Mouse (Mus musculus) MEL (cell line): ENCODE measurements around the gene Stum.

Experiments
- BHLHE40 ChIP-seq: IDR thresholded peaks from 2 replicates; pipeline ENCODE4 v1.6.1; 2012; ENCODE audit warnings: low read depth, mild to moderate bottlenecking, inconsistent platforms, low read length, improper control_type of control experiment, borderline replicate concordance
- CTCF ChIP-seq, 3 experiments: IDR thresholded peaks in 2 of 3; conservative IDR thresholded peaks in 1 of 3; 2 replicates each; pipeline ENCODE4 v1.5.1; 2011 to 2012; ENCODE audit warnings: low read length in 3 of 3, low read depth in 2 of 3, mild to moderate bottlenecking in 2 of 3, improper control_type of control experiment in 1 of 3, inconsistent platforms in 1 of 3, mixed read lengths in 1 of 3, moderate library complexity in 1 of 3; ENCODE audit not compliant: control insufficient read depth in 1 of 3, insufficient read depth in 1 of 3, poor library complexity in 1 of 3, severe bottlenecking in 1 of 3
- GATA1 ChIP-seq: IDR thresholded peaks from 2 replicates; pipeline ENCODE4 v1.6.1; 2011; ENCODE audit warnings: low read depth, low read length, improper control_type of control experiment
- POLR2A ChIP-seq, 2 experiments: IDR thresholded peaks; 2 replicates each; pipeline ENCODE4 v1.6.1; 2011 to 2012; ENCODE audit warnings: low read length in 2 of 2, mild to moderate bottlenecking in 2 of 2, control low read depth in 1 of 2, improper control_type of control experiment in 1 of 2, low read depth in 1 of 2, moderate library complexity in 1 of 2; ENCODE audit not compliant: control insufficient read depth in 1 of 2, insufficient read depth in 1 of 2, poor library complexity in 1 of 2
- SIN3A ChIP-seq: IDR thresholded peaks from 2 replicates; pipeline ENCODE4 v1.6.1; 2012; ENCODE audit warnings: low read length, improper control_type of control experiment, inconsistent platforms
- ZC3H11A ChIP-seq: IDR thresholded peaks from 2 replicates; pipeline ENCODE4 v1.6.1; 2012; ENCODE audit warnings: low read depth, mild to moderate bottlenecking, inconsistent platforms, low read length, improper control_type of control experiment
- ZMIZ1 ChIP-seq: IDR thresholded peaks from 2 replicates; pipeline ENCODE4 v1.6.1; 2012; ENCODE audit warnings: low read depth, mild to moderate bottlenecking, inconsistent platforms, low read length, improper control_type of control experiment, moderate library complexity

- TF ChIP-seq GATA1 (no peak), POLR2A (IDR thresholded peaks at IDR 0.05; ENCODE audit: control insufficient read depth in 1 of 2, insufficient read depth in 1 of 2, low read depth in 1 of 2, low read length in 2 of 2, poor library complexity in 1 of 2) (no peak), CTCF (IDR thresholded peaks at IDR 0.05 in 2 of 3, conservative IDR thresholded peaks at IDR 0.05 in 1 of 3; ENCODE audit: control insufficient read depth in 1 of 3, insufficient read depth in 1 of 3, low read depth in 2 of 3, low read length in 3 of 3, poor library complexity in 1 of 3, severe bottlenecking in 1 of 3) (no peak), ZMIZ1 (no peak), BHLHE40 (no peak), SIN3A (no peak), ZC3H11A (no peak)
Observed at GRCm38 (mm10) chr1:180500218-180500617, 16.9 kb upstream of the Stum start.
